Mouse (Mus musculus) G1E (cell line): ENCODE data around the gene Slc22a18. TPM values are rescaled to one million over a fixed set of nuclear protein-coding genes. Genes with fewer than 3 reads are reported as not detected.
A peak's percentile ranks its signal among the peaks of the same experiment; 100 is the strongest.
"Not testable (repeated sequence)": the region's sequence is repeated elsewhere in the genome, so short reads cannot be mapped to it uniquely, and the experiment has no call there.

Experiments used
- ATAC-seq: 2 replicates; pipeline ENCODE4 v1.8.0; 2016; ENCODE audit warnings: mild to moderate bottlenecking; ENCODE audit not compliant: insufficient number of reproducible peaks, poor library complexity, low FRiP score, severe bottlenecking; ENCODE audit errors: extremely low read depth
- DNase-seq: peaks from one replicate; pipeline ENCODE4 v3.0.0; 2012; ENCODE audit warnings: low spot score
- H3K27me3 ChIP-seq: 2 replicates; pipeline ENCODE4 v1.6.1; 2012; ENCODE audit warnings: mild to moderate bottlenecking, low read length, inconsistent platforms; ENCODE audit not compliant: insufficient read depth
- H3K36me3 ChIP-seq: replicated peaks from 2 replicates; pipeline ENCODE3; 2012; ENCODE audit warnings: mild to moderate bottlenecking, inconsistent platforms
- H3K4me1 ChIP-seq: 2 replicates; pipeline ENCODE4 v1.6.1; 2012; ENCODE audit warnings: low read depth, low read length, inconsistent platforms, mixed read lengths; ENCODE audit not compliant: insufficient read depth
- H3K4me3 ChIP-seq: 2 replicates; pipeline ENCODE4 v1.5.1; 2012; ENCODE audit warnings: low read depth, mild to moderate bottlenecking, inconsistent platforms, low read length, moderate library complexity, mixed read lengths
- H3K9me3 ChIP-seq: replicated peaks from 2 replicates; pipeline ENCODE4 v1.6.1; 2012; ENCODE audit warnings: inconsistent platforms
- CTCF ChIP-seq: IDR thresholded peaks from 2 replicates; pipeline ENCODE4 v1.5.1; 2012; ENCODE audit warnings: low read depth, low read length, inconsistent platforms, mixed read lengths
- GATA1 ChIP-seq: IDR thresholded peaks from 2 replicates; pipeline ENCODE4 v1.6.1; 2012; ENCODE audit warnings: borderline replicate concordance, low read length, inconsistent platforms, mixed read lengths
- GATA2 ChIP-seq: IDR thresholded peaks from 2 replicates; pipeline ENCODE4 v1.6.1; 2012; ENCODE audit warnings: low read depth, low read length, inconsistent platforms, borderline replicate concordance
- POLR2AphosphoS5 ChIP-seq: IDR thresholded peaks from 2 replicates; pipeline ENCODE4 v1.6.1; 2012; ENCODE audit warnings: low read depth, low read length, inconsistent platforms; ENCODE audit not compliant: insufficient replicate concordance
- TAL1 ChIP-seq: conservative IDR thresholded peaks from 2 replicates; pipeline ENCODE4 v1.6.1; 2012; ENCODE audit warnings: low read depth, low read length, inconsistent platforms, mixed read lengths
- polyA plus RNA-seq: library from polyadenylated mRNA; stranded (reverse); fragments of >175 nt; gene quantifications from 2 replicates; pipeline ENCODE4 v1.2.3, GENCODE M21; 2012
- total RNA-seq, 2 experiments: library from RNA; stranded (forward) in 1 of 2; stranded (reverse) in 1 of 2; fragments of 200-1000 nt in 1 of 2; fragments of >200 nt in 1 of 2; fragmentation: Nextera tagmentation in 1 of 2; gene quantifications; 2 replicates each; pipeline ENCODE4 v1.2.3; 2014 to 2017

The Slc22a18 gene
- total and polyA plus RNA-seq, 3 experiments = 2.9 to 3.9 (median 3.4) TPM

DNA sequence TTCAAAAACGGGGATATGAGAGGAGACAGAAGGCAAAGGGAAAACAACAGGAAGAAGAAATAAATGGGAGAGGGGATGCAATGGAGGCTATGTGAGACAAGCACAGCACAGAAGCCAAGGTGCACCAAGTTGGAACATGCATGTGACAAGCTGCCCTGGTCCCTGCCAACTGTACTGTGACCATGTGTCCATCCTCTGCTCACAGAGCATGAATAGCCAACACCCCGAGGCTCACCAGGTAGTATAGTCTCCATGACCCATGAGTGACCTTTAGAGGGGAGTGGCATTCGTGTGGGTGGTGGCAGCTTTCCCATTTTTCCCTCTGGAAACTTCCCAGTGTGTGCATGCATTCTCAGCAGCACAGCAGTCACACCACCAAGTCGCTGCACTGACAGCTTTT is 45.8 kb downstream of the Slc22a18 start:
- no peak for DNase-seq
- H3K36me3 ChIP-seq = peaks cover 99% of the 10 kb centered on the region
- no peak overlapping the region for H3K4me3 ChIP-seq
- no peaks in the 10 kb centered on the region for H3K9me3 ChIP-seq
- no peaks in the 10 kb centered on the region for H3K27me3 ChIP-seq
- no peaks in the 10 kb centered on the region; the same call in 1 of the 2 replicates for H3K4me1 ChIP-seq
- no peak for ATAC-seq
- TF ChIP-seq POLR2AphosphoS5 (no peak), GATA1 (no peak), TAL1 (no peak), CTCF (no peak), GATA2 (no peak)

- Histone ChIP-seq H3K9me3 (no peaks in the 10 kb centered on the region), H3K4me1 (peaks cover 59% of the 10 kb centered on the region), H3K36me3 (peaks cover 99% of the 10 kb centered on the region), H3K27me3 (no peaks in the 10 kb centered on the region), H3K4me3 (no peak overlapping the region)
- TF ChIP-seq GATA1 (no peak), POLR2AphosphoS5 (no peak), TAL1 (no peak), GATA2 (no peak), CTCF (no peak)
- ATAC-seq (no peak), DNase-seq (no peak)
These were observed 58.9 kb downstream of the Slc22a18 start for GRCm38 (mm10) chr7:143532410-143532809.

DNA sequence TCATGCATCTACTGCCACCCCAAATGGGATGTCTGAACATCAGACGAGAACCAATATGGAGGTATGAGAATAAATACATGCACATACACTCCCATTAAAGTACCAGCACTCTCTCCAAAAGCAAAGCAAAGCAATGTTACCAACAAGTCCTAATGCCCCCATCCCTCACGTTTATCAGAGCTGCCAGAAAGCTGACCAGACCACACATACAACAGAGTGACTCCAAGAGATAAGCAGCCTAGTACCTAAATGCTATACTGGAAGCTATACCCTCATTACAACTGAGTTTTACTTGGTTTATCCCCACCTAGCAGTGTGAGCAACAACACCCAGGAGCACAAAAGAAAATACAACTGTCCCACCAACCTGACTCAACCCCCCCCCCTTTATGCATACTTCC is 59.7 kb downstream of the Slc22a18 start:
- no peak for TF ChIP-seq POLR2AphosphoS5
- TF ChIP-seq TAL1 = peak; percentile 86
- Histone ChIP-seq H3K27me3 (no peaks in the 10 kb centered on the region), H3K4me1 (peaks cover 68% of the 10 kb centered on the region), H3K36me3 (peaks cover 99% of the 10 kb centered on the region), H3K9me3 (no peaks in the 10 kb centered on the region), H3K4me3 (no peak overlapping the region)
- DNase-seq = peak; percentile 51
- ATAC-seq = peak; percentile 84

- Histone ChIP-seq H3K4me1 (peaks cover 88% of the 10 kb centered on the region), H3K4me3 (no peak overlapping the region), H3K36me3 (peaks cover 91% of the 10 kb centered on the region), H3K27me3 (no peaks in the 10 kb centered on the region), H3K9me3 (no peaks in the 10 kb centered on the region)
- ATAC-seq (no peak), DNase-seq (no peak)
- TF ChIP-seq TAL1 (no peak), GATA2 (no peak), CTCF (no peak), GATA1 (no peak), POLR2AphosphoS5 (no peak)
These were observed 62.7 kb downstream of the Slc22a18 start for GRCm38 (mm10) chr7:143536251-143536650.

DNA sequence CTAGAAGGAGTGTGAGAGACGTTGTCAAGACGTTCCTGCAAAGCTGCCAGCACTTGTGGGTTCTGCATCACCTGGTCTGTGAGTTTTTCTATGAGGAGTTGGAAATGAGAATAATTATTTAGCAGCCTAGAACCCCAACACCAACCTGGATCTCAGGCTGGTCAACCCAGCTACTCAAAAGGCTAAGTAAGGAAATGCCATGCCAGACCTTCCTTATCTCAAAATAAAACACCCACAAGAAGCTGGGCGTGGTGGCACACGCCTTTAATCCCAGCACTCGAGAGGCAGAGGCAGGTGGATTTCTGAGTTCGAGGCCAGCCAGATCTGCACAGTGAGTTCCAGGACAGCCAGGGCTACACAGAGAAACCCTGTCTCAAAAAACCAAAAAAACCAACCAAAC is 64.7 kb downstream of the Slc22a18 start:
- peaks cover 91% of the 10 kb centered on the region for H3K4me1 ChIP-seq
- not testable (repeated sequence) for H3K27me3 ChIP-seq, H3K4me3 ChIP-seq, DNase-seq, H3K9me3 ChIP-seq, ATAC-seq
- H3K36me3 ChIP-seq = peaks cover 90% of the 10 kb centered on the region

- Histone ChIP-seq H3K4me3 (no peak overlapping the region), H3K9me3 (no peaks in the 10 kb centered on the region), H3K4me1 (peaks cover 91% of the 10 kb centered on the region), H3K27me3 (no peaks in the 10 kb centered on the region), H3K36me3 (peaks cover 90% of the 10 kb centered on the region)
- no peak for DNase-seq
- peak; percentile 35 for ATAC-seq
- TF ChIP-seq GATA2 = no peak
- 0 out of 2 replicates have a peak, but pooled peaks have one; percentile 12 for TF ChIP-seq TAL1
These were observed 65.1 kb downstream of the Slc22a18 start for GRCm38 (mm10) chr7:143538671-143539070.

GRCm38 (mm10) chr7:143544368-143544767 is 70.8 kb downstream of the Slc22a18 start:
- Histone ChIP-seq H3K27me3 (no peaks in the 10 kb centered on the region), H3K4me1 (peaks cover 77% of the 10 kb centered on the region), H3K36me3 (peaks cover 71% of the 10 kb centered on the region), H3K9me3 (no peaks in the 10 kb centered on the region), H3K4me3 (no peak overlapping the region)
- TF ChIP-seq GATA2 (no peak), CTCF (peak; percentile 51; the same call in 1 of the 2 replicates)
- DNase-seq = no peak
- no peak for ATAC-seq
